Mouse (Mus musculus) embryonic facial prominence, embryonic 10.5 days (tissue): ENCODE results near the gene Fat2. TPM values are rescaled to one million over a fixed set of nuclear protein-coding genes. Genes with fewer than 3 reads are reported as not detected.
A peak's percentile ranks its signal among the peaks of the same experiment; 100 is the strongest.

ENCODE experiments used
- DNase-seq: peaks from one replicate; pipeline ENCODE4 v3.0.0-alpha.2; 2017; ENCODE audit warnings: low spot score
- H3K27ac ChIP-seq: fragments of 300-500 bp; sonication (generic); replicated peaks from 2 replicates; pipeline ENCODE4 v1.5.1; 2016; ENCODE audit warnings: mild to moderate bottlenecking
- H3K27me3 ChIP-seq: fragments of 300-500 bp; sonication (generic); replicated peaks from 2 replicates; pipeline ENCODE4 v1.6.1; 2016; ENCODE audit warnings: low read depth, mild to moderate bottlenecking; ENCODE audit not compliant: poor library complexity, severe bottlenecking
- H3K36me3 ChIP-seq: fragments of 300-500 bp; sonication (generic); replicated peaks from 2 replicates; pipeline ENCODE4 v1.6.1; 2016; ENCODE audit warnings: mild to moderate bottlenecking, moderate library complexity
- H3K4me1 ChIP-seq: fragments of 300-500 bp; sonication (generic); 2 replicates; pipeline ENCODE4 v1.6.1; 2016
- H3K4me3 ChIP-seq: fragments of 300-500 bp; sonication (generic); 2 replicates; pipeline ENCODE4 v1.5.1; 2016; ENCODE audit warnings: mild to moderate bottlenecking, moderate library complexity
- H3K9me3 ChIP-seq: fragments of 300-500 bp; sonication (generic); 2 replicates; pipeline ENCODE4 v1.6.1; 2016; ENCODE audit warnings: mild to moderate bottlenecking
- WGBS: fragments of 180-500 bp; shearing (Covaris S2); methylation state at CpG from one replicate; pipeline ENCODE4 v1.1.7; 2016; 5-methylcytosine and 5-hydroxymethylcytosine counted together
- polyA plus RNA-seq: library from polyadenylated mRNA; unstranded; fragments of >200 nt; fragmentation: Nextera tagmentation; extraction: Ambion mirVana; gene quantifications from 2 replicates; pipeline ENCODE4 v1.2.1, GENCODE M21; 2016

Fat2 gene
- 0.12 and 0.13 TPM in 2 replicates for polyA plus RNA-seq

DNA sequence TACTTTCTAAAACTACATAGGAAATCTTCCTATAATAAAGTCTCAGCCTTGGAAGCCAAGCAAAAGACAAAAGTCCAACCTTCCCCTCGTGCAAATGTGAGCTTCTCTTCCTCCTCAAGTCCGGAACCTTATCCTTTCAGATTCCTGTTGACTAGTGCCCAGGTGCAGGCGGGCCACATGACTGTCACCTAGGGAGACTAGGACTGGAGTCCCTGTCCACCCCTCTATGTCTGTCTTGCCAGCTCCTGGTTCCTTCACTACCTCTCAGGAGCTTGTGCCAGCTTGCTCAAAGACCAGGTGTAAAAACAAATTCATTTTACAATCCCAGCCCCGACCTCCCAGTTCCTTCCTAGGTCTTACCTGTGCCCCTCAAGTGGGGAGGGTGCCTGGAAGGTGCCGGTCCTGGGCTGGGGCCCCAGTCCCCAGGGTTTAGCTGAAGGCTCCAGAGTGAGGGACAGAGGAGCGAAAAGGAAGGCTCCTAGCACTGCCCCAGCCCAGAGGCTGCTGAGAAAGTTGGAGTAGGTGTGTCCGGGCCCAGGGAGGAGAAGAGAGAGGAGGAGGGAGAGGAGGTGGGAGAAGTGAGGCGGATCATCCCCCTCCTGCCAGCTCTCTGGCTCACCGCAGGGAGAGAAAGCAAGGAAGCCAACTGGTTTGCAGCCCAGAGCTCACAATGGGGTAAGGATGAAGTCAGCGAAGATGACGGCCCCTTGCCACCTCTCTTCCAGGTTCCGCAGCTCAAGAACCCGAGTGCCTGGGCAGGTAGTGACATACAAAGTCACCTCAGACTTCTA, at the start of gene Fat2:
Fat2 (minus strand) TSS at position 464 of the 791 bp plus-strand sequence.
- no peaks in the 10 kb centered on the region for H3K9me3 ChIP-seq
- H3K4me1 ChIP-seq, result 0 out of 2 replicates have a peak, but pooled peaks cover 3% of the 10 kb centered on the region
- H3K27me3 ChIP-seq, result no peaks in the 10 kb centered on the region
- no peaks in the 10 kb centered on the region for H3K36me3 ChIP-seq
- no peak for DNase-seq
- 42% methylated on average over 13 of the region's 13 CpGs for WGBS
- H3K27ac ChIP-seq, result no peak within 1 kb of the TSS
- no peak within 1 kb of the TSS for H3K4me3 ChIP-seq

- peaks cover 6% of the 10 kb centered on the region; the same call in 1 of the 2 replicates for H3K27me3 ChIP-seq
- H3K27ac ChIP-seq, result 0 out of 2 replicates have a peak overlapping the region, but pooled peaks have one; percentile 10
- H3K36me3 ChIP-seq, result no peaks in the 10 kb centered on the region
- peaks cover 21% of the 10 kb centered on the region for H3K4me1 ChIP-seq
- 17% methylated on average over 6 of the region's 6 CpGs for WGBS
- no peaks in the 10 kb centered on the region for H3K9me3 ChIP-seq
- DNase-seq, result peak; percentile 36
- H3K4me3 ChIP-seq, result no peak overlapping the region
These were observed 47.2 kb upstream of the Fat2 start for GRCm38 (mm10) chr11:55383463-55384045.

GRCm38 (mm10) chr11:55380908-55381307, 44.5 kb upstream of the Fat2 start:
- H3K36me3 ChIP-seq, result no peaks in the 10 kb centered on the region
- no peaks in the 10 kb centered on the region for H3K27me3 ChIP-seq
- no peak overlapping the region for H3K4me3 ChIP-seq
- DNase-seq, result no peak
- H3K4me1 ChIP-seq, result peaks cover 11% of the 10 kb centered on the region
- no peak overlapping the region for H3K27ac ChIP-seq
- WGBS, result 79% methylated on average over 6 of the region's 6 CpGs
- no peaks in the 10 kb centered on the region for H3K9me3 ChIP-seq

GRCm38 (mm10) chr11:55378371-55378770, 42.0 kb upstream of the Fat2 start:
- no peak overlapping the region for H3K4me3 ChIP-seq
- no peaks in the 10 kb centered on the region for H3K36me3 ChIP-seq
- no peaks in the 10 kb centered on the region for H3K9me3 ChIP-seq
- peaks cover 5% of the 10 kb centered on the region for H3K4me1 ChIP-seq
- WGBS, result 65% methylated on average over 5 of the region's 5 CpGs
- H3K27me3 ChIP-seq, result no peaks in the 10 kb centered on the region; the same call in none of the 2 replicates
- DNase-seq, result no peak
- no peak overlapping the region for H3K27ac ChIP-seq

- no peak for DNase-seq
- Histone ChIP-seq H3K4me3 (no peak overlapping the region), H3K9me3 (no peaks in the 10 kb centered on the region), H3K27ac (no peak overlapping the region), H3K4me1 (peaks cover 15% of the 10 kb centered on the region), H3K36me3 (no peaks in the 10 kb centered on the region), H3K27me3 (peaks cover 7% of the 10 kb centered on the region)
- WGBS, result 57% methylated on average over 6 of the region's 6 CpGs
These were observed 37.5 kb upstream of the Fat2 start for GRCm38 (mm10) chr11:55373838-55374237.

- H3K27me3 ChIP-seq, result peaks cover 7% of the 10 kb centered on the region
- H3K4me1 ChIP-seq, result peaks cover 17% of the 10 kb centered on the region
- H3K36me3 ChIP-seq, result no peaks in the 10 kb centered on the region
- no peak for DNase-seq
- no peaks in the 10 kb centered on the region for H3K9me3 ChIP-seq
- no peak overlapping the region for H3K4me3 ChIP-seq
- WGBS, result 84% methylated on average over 12 of the region's 12 CpGs
- H3K27ac ChIP-seq, result no peak overlapping the region
These were observed 37.0 kb upstream of the Fat2 start for GRCm38 (mm10) chr11:55373373-55373772.

GRCm38 (mm10) chr11:55372001-55372400, 35.6 kb upstream of the Fat2 start:
- DNase-seq, result no peak
- Histone ChIP-seq H3K4me1 (peaks cover 15% of the 10 kb centered on the region), H3K36me3 (no peaks in the 10 kb centered on the region), H3K9me3 (no peaks in the 10 kb centered on the region), H3K27me3 (peaks cover 7% of the 10 kb centered on the region), H3K4me3 (no peak overlapping the region), H3K27ac (no peak overlapping the region)
- 32% methylated on average over 6 of the region's 6 CpGs for WGBS

DNA sequence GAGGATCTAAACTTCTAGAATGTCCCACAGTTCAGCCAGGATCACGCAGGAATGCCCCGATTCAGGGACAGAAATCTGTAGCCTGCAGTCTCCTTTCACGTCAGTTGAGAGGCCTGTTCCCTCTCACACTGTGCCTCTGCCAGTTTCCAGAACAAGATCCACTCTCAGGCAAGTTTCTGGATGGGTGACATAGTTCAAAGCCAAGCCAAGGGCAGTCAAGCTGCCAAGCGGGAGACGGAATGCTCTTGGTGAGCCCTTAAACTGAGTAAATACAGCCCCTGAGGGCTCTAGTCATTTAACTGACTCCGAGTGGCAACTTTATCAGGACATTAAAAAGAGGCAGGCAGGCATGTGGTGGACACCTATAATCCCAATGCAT, 32.7 kb upstream of the Fat2 start:
- Histone ChIP-seq H3K4me3 (no peak overlapping the region), H3K9me3 (no peaks in the 10 kb centered on the region), H3K27me3 (peaks cover 7% of the 10 kb centered on the region; the same call in 1 of the 2 replicates), H3K4me1 (peaks cover 36% of the 10 kb centered on the region), H3K27ac (no peak overlapping the region), H3K36me3 (no peaks in the 10 kb centered on the region)
- DNase-seq, result no peak
- 68% methylated on average over 6 of the region's 6 CpGs for WGBS

DNA sequence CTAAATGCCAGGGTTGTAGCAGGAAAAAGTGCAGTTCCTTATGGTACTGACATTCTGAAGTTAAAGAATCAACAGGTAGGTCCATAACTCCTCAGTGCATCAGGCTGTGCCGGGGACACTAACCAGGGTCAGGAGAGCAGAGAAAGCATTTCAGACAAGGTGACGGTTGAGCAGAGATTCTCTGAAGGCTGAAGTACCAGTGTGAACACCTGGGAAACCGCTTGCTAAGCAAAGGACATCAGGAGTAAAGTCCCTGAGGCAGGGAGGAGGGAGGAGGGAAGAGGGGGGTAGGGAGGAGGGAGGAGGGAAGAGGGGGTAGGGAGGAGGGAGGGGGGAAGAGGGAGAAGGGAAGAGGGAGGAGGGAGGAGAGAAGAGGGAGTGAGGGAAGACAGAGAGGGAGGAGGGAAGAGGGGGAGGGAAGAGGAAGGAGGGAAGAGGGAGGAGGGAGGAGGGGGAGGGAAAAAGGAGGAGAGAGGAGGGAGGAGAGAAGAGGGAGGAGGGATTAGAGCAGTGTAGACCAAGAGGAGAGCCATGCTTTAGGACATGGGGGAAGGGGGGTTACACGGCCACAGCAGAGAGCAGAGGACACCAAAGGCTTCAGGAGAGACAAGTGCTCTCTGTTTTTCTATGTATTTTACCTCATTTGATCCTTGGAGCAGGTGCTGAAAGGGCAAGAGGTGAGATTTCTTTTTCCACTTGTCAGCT, 32.2 kb upstream of the Fat2 start:
- 64% methylated on average over 4 of the region's 4 CpGs for WGBS
- 0 out of 2 replicates have a peak, but pooled peaks cover 7% of the 10 kb centered on the region for H3K27me3 ChIP-seq
- H3K4me3 ChIP-seq, result no peak overlapping the region
- H3K36me3 ChIP-seq, result no peaks in the 10 kb centered on the region
- H3K4me1 ChIP-seq, result peaks cover 36% of the 10 kb centered on the region
- H3K27ac ChIP-seq, result no peak overlapping the region
- DNase-seq, result no peak
- no peaks in the 10 kb centered on the region for H3K9me3 ChIP-seq

DNA sequence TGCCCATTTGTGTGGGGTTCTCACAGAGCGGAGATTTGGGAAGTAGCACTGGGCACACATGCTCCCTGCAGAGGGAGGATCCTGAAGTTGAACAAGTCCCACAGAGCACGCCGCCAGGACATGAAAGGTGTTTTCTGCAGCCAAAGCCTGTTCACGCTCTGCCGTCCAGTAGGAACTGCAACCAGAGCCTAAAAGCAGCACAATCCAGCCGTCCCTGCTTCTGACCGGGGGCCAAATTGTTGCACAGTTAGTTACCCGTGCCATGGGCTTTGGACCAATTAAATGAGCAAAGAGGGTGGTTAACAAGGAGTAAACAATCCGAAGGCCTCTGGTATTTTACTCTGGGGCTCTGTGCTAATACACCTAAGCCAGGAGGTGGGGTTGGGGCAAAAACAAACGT, 31.4 kb upstream of the Fat2 start:
- DNase-seq, result no peak
- H3K9me3 ChIP-seq, result no peaks in the 10 kb centered on the region
- 0 out of 2 replicates have a peak, but pooled peaks cover 7% of the 10 kb centered on the region for H3K27me3 ChIP-seq
- H3K27ac ChIP-seq, result no peak overlapping the region
- H3K36me3 ChIP-seq, result no peaks in the 10 kb centered on the region
- no peak overlapping the region for H3K4me3 ChIP-seq
- 68% methylated on average over 10 of the region's 10 CpGs for WGBS
- H3K4me1 ChIP-seq, result peaks cover 36% of the 10 kb centered on the region

GRCm38 (mm10) chr11:55365840-55366239, 29.5 kb upstream of the Fat2 start:
- no peaks in the 10 kb centered on the region for H3K36me3 ChIP-seq
- DNase-seq, result no peak
- H3K27me3 ChIP-seq, result no peaks in the 10 kb centered on the region
- no peak overlapping the region for H3K4me3 ChIP-seq
- 78% methylated on average over 5 of the region's 5 CpGs for WGBS
- H3K4me1 ChIP-seq, result peaks cover 28% of the 10 kb centered on the region
- H3K27ac ChIP-seq, result no peak overlapping the region
- H3K9me3 ChIP-seq, result no peaks in the 10 kb centered on the region

DNA sequence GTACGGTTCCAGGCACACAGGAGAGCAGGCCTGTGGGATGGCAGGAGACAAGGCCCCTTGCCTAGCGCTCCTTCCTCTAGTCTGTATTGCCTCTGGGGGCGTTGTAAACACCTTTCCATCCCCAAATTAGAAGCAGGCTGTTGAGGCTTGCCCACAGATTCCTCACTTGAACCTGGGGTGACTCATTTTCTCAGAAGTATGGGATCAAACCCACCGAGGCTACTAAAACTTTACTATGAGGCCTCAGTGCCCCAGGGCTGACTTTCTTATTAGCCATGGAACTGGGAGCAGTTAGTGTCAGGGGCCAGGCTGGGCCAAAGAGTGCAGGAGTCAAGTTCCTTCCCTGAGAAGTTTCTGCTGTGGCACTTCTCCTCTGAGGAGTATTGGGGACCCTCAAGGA, 28.9 kb upstream of the Fat2 start:
- 44% methylated on average over 4 of the region's 4 CpGs for WGBS
- no peak overlapping the region for H3K4me3 ChIP-seq
- peaks cover 28% of the 10 kb centered on the region for H3K4me1 ChIP-seq
- H3K27ac ChIP-seq, result no peak overlapping the region
- H3K9me3 ChIP-seq, result no peaks in the 10 kb centered on the region
- DNase-seq, result no peak
- H3K36me3 ChIP-seq, result no peaks in the 10 kb centered on the region
- H3K27me3 ChIP-seq, result no peaks in the 10 kb centered on the region
